Mouse (Mus musculus): Measurements from ENCODE around the gene Cdc42.

GRCm38 (mm10) chr4:137314561-137314960 is 43.0 kb downstream of the Cdc42 start:
- TF ChIP-seq POLR2A (IDR thresholded peaks at IDR 0.05; ENCODE audit: insufficient read length, low read depth) (no peak), E2F4 (IDR thresholded peaks at IDR 0.05; ENCODE audit: insufficient read depth) (no peak), TCF3 (IDR thresholded peaks at IDR 0.05; ENCODE audit: insufficient read length, low read depth) (no peak), POLR2AphosphoS2 (IDR thresholded peaks at IDR 0.05; ENCODE audit: insufficient read length, low read depth) (no peak), SRF (IDR thresholded peaks at IDR 0.05; ENCODE audit: control insufficient read depth, insufficient read length, low read depth) (no peak), CEBPB (IDR thresholded peaks at IDR 0.05; ENCODE audit: insufficient read depth, poor library complexity, severe bottlenecking) (no peak)
